Mouse (Mus musculus) fibroblast of lung, adult 2 months (primary cell): ENCODE measurements at regions not wholly inside any gene's neighbourhood (a gene's known extent, or its start where the extent isn't known, plus 50 kb on each side); places are given as distances from the start of the nearest gene placed in this dataset.
A peak's percentile ranks its signal among the peaks of the same experiment; 100 is the strongest.

Source experiments
- DNase-seq: peaks from one replicate; pipeline ENCODE4 v3.0.0-alpha.2; 2011; ENCODE audit warnings: low read depth

DNA sequence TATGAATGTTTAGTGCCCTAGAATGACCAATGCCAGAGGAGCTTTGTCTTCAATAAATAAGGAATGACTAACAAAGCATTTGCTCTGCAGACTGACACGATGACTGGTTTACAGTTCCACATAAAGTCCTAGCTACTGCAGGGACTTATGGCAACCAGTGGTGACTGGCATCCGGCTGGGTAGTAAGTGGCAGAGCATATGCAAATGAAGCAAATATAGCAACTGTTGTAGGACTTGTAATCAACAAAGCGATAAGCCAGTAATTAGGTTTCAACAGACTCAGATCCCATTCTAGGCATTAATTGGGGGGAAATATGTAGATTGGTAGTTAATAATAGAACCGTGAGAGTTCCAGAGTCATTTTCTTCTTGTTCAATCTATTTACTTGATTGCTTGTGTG is 379.2 kb upstream of the Sptlc3 start:
- DNase-seq = no peak

DNA sequence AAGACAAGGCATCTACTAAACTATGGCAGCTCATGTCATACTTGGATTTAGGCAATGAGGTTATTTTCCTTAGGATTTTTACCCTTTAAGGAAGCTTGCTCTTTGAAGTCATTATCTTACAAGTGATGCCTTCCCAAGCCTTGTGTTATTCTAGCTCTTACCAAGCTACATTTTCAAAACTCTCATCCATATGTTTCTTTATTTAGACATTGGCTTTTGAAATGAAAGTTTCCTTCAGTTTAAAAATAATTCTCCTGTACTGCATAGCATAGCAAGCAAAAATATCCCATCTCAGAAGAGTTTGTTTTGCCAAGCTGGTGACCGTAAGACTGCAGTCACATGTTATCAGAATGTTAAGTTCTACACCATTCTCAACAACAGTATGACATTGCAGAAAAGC is 372.8 kb upstream of the Sptlc3 start:
- no peak for DNase-seq

DNA sequence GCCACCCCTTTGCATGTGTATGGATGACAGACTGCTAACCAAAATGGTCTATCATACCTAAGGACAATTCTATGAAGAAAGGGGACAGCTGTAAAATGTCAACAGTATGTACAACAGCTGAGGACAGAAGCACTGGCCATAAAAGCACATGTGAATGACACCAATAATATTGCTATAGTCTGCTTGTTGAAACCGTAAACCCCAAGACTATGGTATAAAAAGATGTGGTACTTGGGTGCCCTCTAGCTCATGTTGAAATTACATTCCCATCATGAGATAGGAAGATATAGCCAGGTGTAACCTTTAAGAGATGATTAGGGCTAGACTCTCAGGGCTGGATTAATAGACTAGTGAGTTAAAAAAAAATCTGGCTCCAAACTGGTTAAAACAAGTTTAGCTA is 361.6 kb upstream of the Sptlc3 start:
- DNase-seq = no peak

DNA sequence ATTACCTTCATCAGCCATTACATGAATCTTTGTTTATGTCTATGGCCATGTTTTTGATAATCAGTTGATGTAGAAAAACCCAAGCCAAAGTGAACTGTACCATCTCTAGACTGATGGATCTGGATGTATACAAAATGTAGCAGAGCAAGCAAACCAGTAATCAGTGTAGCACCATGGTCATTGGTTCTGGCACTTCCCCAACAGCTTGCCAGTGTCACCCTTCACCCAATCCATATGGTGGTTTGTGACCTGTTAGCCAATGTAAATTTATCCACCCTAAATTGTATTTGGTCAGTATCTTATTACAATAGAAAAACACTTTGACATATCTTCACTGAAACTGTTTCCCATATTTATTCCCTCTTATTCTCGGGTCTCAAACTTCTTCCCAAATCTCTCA is 346.7 kb upstream of the Sptlc3 start:
- DNase-seq = no peak

DNA sequence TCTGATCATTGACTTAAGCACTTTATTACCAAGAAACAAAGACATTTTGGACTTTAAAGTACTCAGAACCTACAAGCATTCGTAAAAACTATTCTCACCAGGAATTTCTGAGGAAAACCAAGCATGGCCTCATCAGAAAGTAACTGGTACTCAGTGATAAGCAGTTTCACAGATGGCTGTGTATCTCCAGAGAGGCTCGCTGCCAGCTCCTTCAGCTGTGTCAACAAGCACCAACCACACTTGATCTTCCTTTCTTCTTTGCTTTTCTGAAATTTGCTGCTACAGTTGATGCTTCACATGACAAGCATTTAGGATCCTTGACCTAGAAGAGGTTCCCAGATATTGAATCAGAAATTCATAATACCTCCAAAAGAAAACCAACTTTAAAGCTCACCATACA is 314.1 kb upstream of the Sptlc3 start:
- no peak for DNase-seq

DNA sequence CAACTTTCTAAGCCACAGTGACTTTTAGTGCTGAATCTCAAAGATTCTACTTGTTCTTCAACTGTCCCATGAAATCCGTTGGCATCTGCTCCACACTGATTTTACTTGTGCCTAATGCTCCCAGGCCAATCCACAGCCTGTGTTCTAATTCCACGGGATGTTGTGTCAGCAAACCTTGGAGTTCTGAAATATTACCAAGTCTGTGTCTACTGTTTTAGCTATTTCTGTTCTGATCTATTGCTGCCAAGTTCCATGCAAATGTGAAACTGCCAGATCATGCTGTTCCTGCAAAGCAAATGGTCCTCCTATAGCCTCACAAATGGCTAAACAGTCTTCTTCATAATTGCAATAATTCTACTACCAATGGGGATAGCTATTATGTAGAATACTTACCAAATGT is 295.4 kb upstream of the Sptlc3 start:
- DNase-seq = no peak

DNA sequence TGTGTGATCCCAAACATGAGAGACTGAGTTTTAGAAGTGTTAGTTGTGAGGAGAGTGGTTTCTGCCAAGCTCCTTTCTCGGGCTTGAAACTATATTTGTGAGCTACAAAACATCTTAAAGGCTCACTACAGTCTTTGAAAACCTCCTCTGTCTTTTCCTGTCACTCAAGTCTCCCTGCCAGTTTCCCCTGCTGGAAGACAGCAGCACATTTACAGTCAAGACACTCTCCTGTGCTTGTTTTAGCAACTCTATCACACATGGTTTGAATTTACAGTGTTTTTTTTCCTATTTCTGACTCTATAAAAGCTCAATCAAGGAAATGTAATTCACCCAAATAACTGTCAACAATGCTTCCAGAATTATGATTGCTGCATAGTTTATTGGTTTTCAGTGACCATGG is 286.1 kb upstream of the Sptlc3 start:
- peak; percentile 63 for DNase-seq

DNA sequence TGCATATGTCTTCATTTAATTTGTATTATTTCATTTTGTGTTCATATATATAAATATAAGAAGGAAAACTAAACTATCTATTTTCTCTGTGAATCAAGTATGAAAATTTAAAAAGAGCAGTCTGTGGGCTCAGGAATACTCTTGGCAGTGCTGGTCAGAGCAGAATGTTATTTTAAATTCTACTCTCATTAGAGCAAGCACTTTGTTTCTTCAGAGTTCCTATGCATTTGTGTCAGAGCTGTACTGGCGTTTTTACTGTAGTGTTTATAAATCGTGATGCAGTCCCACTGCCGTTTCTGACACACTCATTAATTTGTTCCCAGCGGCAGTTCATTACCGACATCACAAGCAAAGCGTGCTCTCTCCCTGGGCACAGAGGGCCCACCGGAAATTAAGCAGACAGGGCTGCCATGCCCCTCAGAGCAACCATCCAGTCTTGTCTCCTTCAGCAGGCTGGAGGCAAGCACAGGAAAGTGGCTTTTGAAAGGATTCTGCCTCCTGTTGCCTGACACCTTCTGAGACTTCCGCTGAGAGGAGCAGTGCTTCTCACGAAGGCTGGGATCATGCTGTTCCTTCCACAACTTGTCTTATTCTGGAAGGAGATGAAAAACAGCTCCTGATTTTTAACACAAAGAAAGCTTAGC is 272.8 kb upstream of the Sptlc3 start:
- DNase-seq = no peak

DNA sequence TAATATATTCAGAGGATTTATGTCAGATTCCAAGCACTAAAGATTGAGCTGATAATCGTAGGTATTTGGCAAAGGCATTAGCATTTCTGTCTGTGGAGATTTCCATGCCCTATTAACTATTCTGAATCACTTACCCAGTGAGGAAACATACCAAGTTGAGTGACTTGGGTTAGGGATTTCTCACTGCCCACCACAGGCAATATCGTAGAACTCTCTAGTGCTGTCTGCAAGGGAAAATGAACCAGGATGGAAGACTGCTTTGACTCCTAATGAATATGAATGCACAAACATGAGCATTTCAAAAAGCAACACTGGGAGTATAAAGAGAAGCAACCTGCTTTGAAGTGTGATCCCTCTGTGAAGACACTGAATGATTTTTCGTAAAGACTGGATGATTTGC is 263.3 kb upstream of the Sptlc3 start:
- no peak for DNase-seq

DNA sequence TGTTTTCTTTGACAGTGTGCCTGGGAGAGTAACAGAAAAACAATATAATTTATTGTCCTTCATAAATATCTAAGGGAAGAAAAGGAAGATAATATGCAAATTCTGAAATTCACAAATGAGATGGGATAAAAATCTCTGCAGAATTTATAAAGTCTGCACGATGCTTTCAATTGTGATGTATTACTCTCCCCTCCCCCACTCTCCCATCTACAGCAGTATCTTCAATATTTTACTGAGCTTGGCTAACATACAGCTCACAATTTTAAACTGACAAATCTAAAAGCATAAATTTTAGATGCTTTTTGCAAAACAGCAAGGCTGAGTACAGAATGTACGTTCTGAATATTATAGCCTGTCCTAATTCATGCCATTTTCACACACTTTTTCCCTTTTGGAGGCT is 243.6 kb upstream of the Sptlc3 start:
- DNase-seq = no peak

DNA sequence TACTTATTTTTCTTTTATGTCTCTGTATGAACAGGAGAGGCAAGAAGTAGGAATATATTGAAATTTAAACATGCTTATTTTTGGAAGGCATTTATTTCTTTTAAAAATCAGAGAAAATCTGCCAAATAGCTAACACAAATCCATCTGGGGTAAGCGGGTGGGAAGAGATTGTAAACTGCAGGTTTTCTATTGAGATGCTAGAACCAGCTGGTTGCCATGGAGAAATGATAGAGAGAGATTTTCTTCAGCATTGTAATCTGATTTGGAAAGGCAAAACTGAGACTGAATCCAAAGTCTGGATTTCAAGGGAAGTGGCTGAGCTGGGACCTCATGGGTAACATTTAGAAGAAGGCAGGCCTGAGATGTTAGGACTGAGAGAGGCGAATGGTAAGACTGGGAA is 226.6 kb upstream of the Sptlc3 start:
- no peak for DNase-seq

DNA sequence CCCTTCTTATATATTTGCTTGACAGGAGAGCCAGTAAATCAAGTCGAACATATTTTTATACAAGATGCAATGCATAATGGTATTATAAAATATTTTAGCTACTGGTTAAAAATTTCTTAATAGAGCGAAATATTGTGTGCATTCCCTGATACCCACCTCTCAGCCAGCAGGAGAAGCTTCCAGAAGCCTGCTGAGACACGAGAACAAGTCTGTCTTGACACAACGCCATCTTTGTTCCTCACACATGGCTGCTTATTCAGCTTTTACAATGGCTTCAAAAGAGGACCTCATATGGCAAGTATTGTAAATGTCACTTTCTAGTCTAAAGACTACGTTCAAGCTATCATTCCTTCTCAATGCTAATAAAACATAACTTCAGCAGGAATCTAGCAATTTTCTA is 217.1 kb upstream of the Sptlc3 start:
- no peak for DNase-seq

DNA sequence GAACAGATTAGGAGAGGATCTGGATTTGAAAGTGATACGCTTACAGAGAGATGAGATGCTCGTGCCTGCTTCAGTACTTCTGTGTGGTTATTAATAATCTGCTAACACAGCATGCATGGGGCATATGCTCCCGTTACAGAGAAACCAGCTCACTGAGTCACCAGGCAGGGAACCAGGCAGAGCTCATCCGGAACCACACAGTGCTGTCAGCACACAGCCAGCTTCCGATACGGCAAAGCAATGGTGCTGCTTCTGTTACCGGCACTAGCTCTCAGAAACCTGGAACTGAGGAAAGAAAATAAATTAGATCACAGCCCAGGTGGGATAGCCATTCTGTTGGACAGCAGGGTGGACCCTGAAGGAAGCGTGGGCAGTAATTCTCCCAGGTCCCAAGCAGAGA is 216.1 kb upstream of the Sptlc3 start:
- DNase-seq = no peak

DNA sequence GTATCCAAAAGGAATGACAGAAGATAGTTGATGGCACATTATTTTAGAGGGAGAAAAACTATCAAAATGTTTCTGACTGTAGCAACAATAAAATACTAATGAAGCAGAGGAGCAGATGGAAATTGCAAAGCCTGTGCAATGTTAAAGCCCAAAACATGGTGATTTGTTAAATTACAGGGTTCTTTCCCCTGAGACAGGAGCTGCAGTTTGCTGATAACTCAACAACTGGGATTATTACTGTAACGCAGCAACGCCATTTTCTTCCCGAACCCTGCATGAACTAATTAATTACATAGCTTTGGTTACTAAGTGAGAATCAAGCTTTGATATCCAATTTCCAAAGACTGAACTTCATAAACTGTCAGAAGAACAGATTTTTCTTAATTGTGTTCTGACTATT is 212.7 kb upstream of the Sptlc3 start:
- no peak for DNase-seq

DNA sequence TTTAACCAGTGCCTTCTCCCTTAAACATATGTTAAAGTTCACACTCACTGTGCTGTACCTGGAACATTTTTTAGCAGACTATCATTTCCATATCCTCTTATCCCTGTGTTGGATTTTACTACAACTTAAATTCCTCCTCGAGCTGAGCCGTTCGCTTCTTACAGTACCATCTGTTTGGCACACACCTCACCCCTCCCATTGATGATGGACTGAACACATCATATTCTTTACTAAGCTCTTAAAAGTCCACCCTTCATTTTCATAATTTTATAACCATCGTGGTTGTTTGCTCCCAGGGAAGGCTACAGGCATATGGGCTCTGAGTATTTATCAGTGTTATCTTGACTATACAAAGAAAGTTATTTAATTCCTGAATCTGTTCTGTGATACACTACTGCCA is 209.4 kb upstream of the Sptlc3 start:
- no peak for DNase-seq

DNA sequence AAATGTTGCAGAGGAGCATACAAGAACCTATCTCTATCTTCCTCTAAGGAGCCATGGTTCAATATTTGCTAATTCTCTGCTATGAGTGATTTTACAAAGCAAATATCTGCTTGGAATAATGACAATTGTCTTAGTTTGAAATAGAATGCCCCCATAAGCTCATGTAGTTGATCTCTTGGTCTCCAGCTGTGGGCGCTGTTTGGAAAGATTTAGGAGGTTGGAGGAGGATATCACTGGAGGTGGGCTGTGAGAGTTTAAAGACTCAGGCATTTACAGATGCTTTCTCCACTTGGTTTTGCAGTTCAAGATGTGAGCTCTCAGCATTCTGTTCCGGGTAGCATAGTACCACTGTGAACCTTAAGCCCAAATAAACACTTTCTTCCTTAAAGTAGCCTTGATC is 207.3 kb upstream of the Sptlc3 start:
- DNase-seq = no peak

DNA sequence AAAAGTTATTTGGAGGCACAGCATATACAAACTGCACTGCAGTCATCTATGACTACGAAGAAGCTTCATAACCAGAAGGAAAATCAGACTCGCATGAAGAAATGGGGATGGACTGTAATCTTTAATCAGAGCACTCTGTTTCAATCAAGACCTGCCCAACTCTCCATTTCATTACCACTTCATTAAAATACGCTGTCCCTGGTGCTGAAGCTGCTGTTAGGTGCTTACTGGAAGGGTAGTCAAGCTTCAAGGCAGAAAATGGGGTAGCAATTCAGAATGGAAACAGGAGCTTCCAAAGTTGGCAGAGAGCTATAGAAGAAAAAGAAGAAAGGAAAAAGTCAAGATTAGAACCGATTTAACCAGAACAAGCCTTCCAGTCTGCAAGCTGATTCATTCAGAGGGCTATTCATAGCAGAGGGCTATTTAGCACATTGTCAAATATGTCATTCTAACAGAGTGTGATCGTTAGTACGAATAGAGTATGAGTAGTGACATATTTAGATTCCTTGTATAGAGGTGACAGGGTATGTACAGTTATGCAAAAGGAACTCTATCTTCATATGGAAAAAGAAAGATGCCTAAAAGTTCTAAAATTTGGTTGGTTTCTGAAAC is 195.1 kb upstream of the Sptlc3 start:
- DNase-seq = no peak

DNA sequence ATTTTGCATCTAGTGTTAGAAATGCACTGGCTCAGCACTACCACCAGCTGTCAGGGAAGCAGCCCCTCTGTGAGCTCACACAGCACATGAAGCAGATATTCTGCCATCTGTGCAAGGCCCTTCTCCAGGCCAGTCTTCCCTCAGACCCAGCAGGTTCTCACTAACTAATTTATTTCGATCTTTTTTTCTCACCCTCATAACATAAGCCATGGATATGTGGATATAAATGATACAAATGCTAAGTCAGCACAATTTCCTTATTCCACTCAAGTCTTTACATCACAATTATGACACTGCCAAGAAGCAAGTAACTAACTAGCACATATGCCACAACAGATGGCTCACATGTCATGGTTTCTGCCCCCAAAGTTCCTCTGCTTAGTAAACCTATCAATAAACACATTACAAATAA is 182.3 kb upstream of the Sptlc3 start:
- no peak for DNase-seq

DNA sequence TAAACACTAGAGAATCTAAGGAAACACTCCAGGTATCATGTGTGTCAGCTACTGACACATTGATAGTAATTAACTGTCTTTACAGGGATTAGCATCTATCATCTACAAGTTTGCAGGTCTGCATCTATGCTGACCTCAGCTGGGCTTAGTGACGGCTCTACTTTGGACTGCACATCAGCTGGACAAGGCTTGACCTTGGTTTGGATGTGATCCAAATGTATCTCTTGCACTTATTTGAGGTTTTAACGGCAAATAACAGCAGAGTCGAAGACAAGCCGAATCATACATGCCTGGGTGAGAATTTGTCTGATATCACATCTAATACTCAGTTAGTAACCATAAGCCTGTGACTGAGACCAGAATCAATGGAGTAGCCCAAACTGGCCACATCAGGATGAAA is 181.7 kb upstream of the Sptlc3 start:
- no peak for DNase-seq

DNA sequence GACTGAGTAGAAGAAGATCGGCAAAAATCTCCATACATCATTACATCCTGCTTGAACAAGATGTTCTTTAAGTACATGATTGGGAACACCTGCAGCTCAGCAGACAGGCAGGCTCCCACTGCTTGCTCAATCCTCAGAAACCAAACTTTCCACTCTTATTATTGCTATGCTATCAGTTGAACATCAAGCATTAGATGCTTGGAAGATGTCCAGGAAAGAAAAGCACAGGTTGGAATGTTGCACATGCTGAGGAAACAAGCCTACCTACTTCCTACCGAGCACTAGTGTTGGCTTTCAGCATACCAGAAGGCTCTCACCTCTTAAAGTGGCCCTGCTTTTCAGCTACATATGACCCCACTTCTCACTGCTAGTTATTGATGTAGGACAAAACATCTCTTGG is 171.2 kb upstream of the Sptlc3 start:
- DNase-seq = no peak

DNA sequence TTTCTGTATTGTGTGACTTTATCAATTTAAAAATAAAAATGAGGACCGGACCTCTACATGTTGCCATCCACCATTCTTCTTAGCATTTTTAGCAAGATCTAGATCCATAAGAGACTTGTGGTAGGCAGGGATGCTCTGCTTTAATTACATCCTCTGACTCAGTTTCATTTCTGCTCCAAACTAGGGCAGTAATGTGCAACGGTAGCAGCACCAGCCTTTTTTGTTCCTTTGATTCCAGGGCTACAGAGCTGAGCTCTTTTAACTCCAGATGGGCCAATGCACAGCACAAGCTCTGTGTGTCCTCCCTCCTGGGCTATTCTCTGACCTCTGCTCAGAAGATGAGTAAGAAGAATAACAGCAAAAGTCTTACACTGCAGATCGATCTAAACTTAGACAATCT is 168.2 kb upstream of the Sptlc3 start:
- no peak for DNase-seq

DNA sequence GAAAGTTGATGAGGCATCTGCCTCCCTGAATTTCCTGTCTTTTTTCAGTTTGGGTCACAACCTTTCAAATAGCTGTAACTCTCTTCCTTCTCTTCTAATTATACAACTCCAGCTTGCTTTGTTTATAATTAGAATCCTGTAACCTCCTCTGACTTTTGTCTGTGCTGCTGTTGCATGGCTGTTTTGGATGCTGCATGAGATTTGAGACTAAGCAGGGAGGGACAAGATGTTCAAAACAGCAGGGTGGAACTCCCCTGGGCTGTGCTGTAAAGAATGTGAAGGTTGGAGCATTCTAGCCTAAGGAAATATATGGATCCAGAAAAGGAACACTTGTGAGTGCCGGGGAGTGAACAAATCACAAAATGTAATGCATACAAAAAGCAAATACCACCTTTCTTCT is 159.0 kb upstream of the Sptlc3 start:
- DNase-seq = no peak

DNA sequence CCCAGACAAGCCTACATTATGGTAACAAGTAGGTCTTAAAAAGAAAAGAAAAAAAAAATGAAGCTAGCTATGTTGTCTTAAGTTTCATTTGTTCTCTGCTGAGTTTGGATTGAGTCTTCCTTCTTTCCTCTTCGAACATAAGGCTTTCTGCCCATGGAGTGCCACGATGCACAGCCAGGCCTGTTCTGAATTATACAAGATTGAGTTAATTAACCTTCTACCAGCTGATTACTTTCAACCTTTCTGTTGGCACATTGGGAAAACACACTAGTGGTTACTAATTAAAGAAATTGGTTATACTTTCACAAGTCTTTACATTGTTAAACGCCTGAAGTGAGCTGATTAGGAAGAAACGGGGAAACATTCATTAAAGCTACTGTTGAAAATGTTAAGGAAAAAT is 155.5 kb upstream of the Sptlc3 start:
- no peak for DNase-seq

DNA sequence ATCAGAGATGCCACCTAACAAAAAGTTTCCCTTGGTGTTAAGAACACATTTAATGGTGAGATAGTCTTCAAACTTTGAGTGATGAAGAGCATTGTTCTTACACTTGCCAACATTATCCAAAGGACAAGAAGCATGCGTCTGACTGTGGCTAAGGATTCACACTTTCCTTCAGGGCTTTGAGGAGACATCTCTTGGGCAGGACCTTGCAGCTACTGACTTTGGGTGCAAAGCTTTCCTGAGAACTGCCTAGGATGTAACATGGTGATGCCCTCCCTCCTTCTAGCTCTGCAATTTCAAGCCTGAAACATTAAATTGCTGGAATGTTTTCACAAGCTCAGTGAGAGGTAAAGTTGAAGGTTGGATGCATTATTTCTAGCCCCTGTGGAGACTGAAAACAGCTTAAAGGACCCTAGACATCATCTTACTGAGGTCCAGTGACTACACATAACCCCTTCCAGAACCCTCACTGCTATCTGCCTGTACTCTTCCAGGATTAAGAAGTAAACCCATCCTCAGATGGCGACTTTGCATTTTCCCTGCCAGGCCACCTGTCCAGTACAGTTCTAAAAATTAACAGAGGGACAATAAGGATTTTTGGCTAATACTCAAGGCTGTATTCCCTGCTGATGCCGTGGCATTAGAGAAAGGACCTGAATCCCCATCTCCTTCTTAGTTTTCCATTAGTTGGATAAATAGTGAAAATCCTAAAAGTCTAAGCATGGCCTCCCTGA is 137.3 kb upstream of the Sptlc3 start:
- no peak for DNase-seq
